27 mouse cellular contexts compared by ENCODE assay signal in the genomic region with DNA sequence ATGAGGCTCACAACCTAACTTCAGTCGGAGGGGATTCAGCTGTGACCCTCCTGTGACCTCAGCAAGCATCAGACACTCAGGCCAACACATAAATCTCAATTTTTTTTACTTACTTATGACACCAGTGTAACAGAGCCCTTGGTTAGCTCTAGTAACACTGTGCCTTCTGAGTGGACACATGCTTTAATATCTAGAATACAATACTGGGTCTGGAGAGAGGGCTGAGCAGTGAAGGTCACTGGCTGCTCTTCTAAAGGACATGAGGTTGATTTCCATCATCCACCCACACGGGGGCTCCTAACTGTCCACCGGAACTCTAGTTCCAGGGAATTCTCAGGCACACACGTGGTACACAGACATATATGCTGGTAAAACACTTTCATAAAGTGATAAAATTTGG. TPM values are rescaled to one million over a fixed set of nuclear protein-coding genes. Genes with fewer than 3 reads are reported as not detected.
"Had no signal": no experiment of that assay in that cellular context is flagged by ENCODE, and none has a peak within 500 bp of the region (broad histone marks: within the 10 kb centered on the region; RNA-seq: fewer than 3 reads in every experiment).

No protein-coding gene starts in this region.

- H3K4me2 ChIP-seq: embryonic facial prominence, embryonic 12.5 days; embryonic facial prominence, embryonic 13.5 days; embryonic facial prominence, embryonic 15.5 days; forebrain, embryonic 12.5 days; forebrain, embryonic 13.5 days; forebrain, embryonic 15.5 days had no signal

- H3K9me3 ChIP-seq: embryonic facial prominence, embryonic 10.5 days; embryonic facial prominence, embryonic 12.5 days; embryonic facial prominence, embryonic 13.5 days; embryonic facial prominence, embryonic 15.5 days; forebrain, embryonic 10.5 days; forebrain, embryonic 12.5 days; forebrain, embryonic 13.5 days; forebrain, embryonic 15.5 days had no signal

- H3K4me1 ChIP-seq: embryonic facial prominence, embryonic 10.5 days; embryonic facial prominence, embryonic 12.5 days; embryonic facial prominence, embryonic 13.5 days; embryonic facial prominence, embryonic 15.5 days; forebrain, embryonic 10.5 days; forebrain, embryonic 12.5 days; forebrain, embryonic 13.5 days; forebrain, embryonic 15.5 days had no signal

- ATAC-seq: forebrain, embryonic 13.5 days; forebrain, embryonic 14.5 days; forebrain, embryonic 15.5 days; forebrain, embryonic 16.5 days; forebrain, postnatal 0 days had no signal

- H3K27me3 ChIP-seq: embryonic facial prominence, embryonic 12.5 days; embryonic facial prominence, embryonic 13.5 days; embryonic facial prominence, embryonic 15.5 days; forebrain, embryonic 12.5 days; forebrain, embryonic 13.5 days; forebrain, embryonic 15.5 days had no signal

- H3K4me3 ChIP-seq: embryonic facial prominence, embryonic 10.5 days; embryonic facial prominence, embryonic 12.5 days; embryonic facial prominence, embryonic 13.5 days; embryonic facial prominence, embryonic 15.5 days; erythroblast, embryonic 14.5 days; forebrain, embryonic 10.5 days; forebrain, embryonic 12.5 days; forebrain, embryonic 13.5 days; forebrain, embryonic 15.5 days; gastrocnemius, adult 2 months; heart, adult 2 months had no signal

- H3K9ac ChIP-seq: embryonic facial prominence, embryonic 12.5 days; embryonic facial prominence, embryonic 13.5 days; embryonic facial prominence, embryonic 15.5 days; forebrain, embryonic 12.5 days; forebrain, embryonic 13.5 days; forebrain, embryonic 15.5 days; forebrain, postnatal 0 days had no signal

- H3K27ac ChIP-seq: embryonic facial prominence, embryonic 10.5 days; embryonic facial prominence, embryonic 12.5 days; embryonic facial prominence, embryonic 13.5 days; embryonic facial prominence, embryonic 15.5 days; forebrain, embryonic 10.5 days; forebrain, embryonic 12.5 days; forebrain, embryonic 13.5 days; forebrain, embryonic 15.5 days; gastrocnemius, adult 2 months; heart, adult 2 months had no signal

- DNase-seq: cerebellum, adult 8-10 months; cerebellum, adult 9-10 months; cerebellum, postnatal 10 days; cerebellum, postnatal 14 days; cerebellum, postnatal 25 days; cerebellum, postnatal 36 days; embryo, embryonic 11 days; forebrain, postnatal 0 days; gastrocnemius, adult 2 months; gastrocnemius, postnatal 10 days; gastrocnemius, postnatal 14 days; gastrocnemius, postnatal 25 days; gastrocnemius, postnatal 36 days; heart, adult 11 months; heart, adult 18-20 months; heart, adult 2 months had no signal

RNA-seq across cellular contexts. Expression of gene Slc35e3, which starts 32.8 kb away (rescaled TPM):
- polyA plus RNA-seq: erythroblast, embryonic 14.5 days had no signal
